Mouse (Mus musculus) left cerebral cortex, adult 2 months (tissue): ENCODE results near the gene Rhox13. TPM values are rescaled to one million over a fixed set of nuclear protein-coding genes. Genes with fewer than 3 reads are reported as not detected.

Experiments used
- DNase-seq, 2 experiments: peaks; one replicate each; pipeline ENCODE4 v3.0.0; 2021 to 2022; ENCODE audit warnings: low spot score in 2 of 2, mixed read lengths in 1 of 2; ENCODE audit errors: extremely low spot score in 1 of 2
- H3K27ac ChIP-seq: fragments of 200-600 bp; 2 replicates; pipeline ENCODE4 v1.8.1; 2022
- H3K4me3 ChIP-seq: fragments of 200-600 bp; 2 replicates; pipeline ENCODE4 v1.8.1; 2022
- CTCF ChIP-seq: fragments of 200-600 bp; IDR thresholded peaks from 2 replicates; pipeline ENCODE4 v1.8.1; 2022; ENCODE audit warnings: antibody characterized with exemption, mild to moderate bottlenecking, moderate library complexity
- intact Hi-C: fragments of 180-260 bp; cut with DNase I; formaldehyde crosslinking; loops from one replicate; pipeline ENCODE4 v1.15.1; 2025
- long read RNA-seq, 2 experiments: library from polyadenylated mRNA; stranded (forward); transcript quantifications; one replicate each; pipeline ENCODE4 v2.0.0; 2021; ENCODE audit warnings: borderline mapping rate in 2 of 2
- total RNA-seq, 2 experiments: library from RNA; stranded (reverse); gene quantifications; 2 replicates each; pipeline ENCODE4 v1.2.3; 2021

Gene Rhox13
- total RNA-seq, result not detected
- long read RNA-seq, experiment 1, result 0 reads
- long read RNA-seq, experiment 2, result 0 reads

DNA sequence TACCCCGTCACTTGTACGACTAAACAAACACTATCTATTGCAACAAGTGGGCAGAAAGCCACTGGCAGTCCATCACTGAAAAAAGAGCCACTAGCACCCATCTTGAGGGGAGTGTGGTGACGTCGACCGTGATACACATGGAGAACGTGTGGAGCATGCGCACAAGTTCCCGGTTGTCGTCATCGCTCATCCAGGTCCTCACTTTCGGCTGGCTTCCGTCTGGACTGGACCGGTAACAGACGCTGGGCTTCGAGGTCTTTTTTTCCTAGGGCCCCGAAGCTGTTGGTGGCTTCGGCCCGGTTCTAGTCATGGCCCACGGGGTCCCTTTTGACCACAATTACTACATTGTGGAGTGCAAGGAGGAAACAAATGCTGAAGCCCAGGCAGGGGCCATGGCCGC is at the start of gene Rhox13:
Rhox13 (plus strand) TSS at position 238 of the 400 bp plus-strand sequence.
- DNase-seq, result no peak
- Histone ChIP-seq H3K4me3 (no peak within 1 kb of the TSS), H3K27ac (no peak within 1 kb of the TSS)
- intact Hi-C loops, result no loop called here
- TF ChIP-seq CTCF, result no peak

DNA sequence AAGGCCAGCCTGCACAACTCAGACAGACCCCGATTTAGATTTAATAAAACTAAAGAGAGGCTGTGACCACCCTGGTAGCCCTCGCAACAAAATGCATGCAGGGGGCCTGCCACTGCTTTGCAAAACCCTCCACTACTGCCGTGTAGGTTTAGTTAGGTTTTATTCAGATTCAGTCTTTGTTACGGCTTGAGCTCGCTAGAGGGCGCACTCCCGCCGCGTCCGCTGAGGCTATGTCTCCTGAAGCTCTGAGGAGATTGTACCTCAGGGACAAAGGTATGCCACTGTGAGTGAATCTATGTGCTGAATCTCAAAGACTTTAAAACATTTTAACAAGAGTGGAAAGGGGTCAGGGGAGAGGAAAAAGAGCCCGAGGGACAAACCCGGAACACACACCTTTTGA is 36.8 kb upstream of the Rhox13 start:
- DNase-seq, result peak; percentile 24 to 51
- peak; percentile 68 for TF ChIP-seq CTCF
- Histone ChIP-seq H3K4me3 (no peak overlapping the region), H3K27ac (no peak overlapping the region)
- intact Hi-C loops, result loop anchor here (5.0 to 10.0 kb wide), 2 partner anchors 91 to 348 kb away; no protein-coding TSS in a partner anchor

DNA sequence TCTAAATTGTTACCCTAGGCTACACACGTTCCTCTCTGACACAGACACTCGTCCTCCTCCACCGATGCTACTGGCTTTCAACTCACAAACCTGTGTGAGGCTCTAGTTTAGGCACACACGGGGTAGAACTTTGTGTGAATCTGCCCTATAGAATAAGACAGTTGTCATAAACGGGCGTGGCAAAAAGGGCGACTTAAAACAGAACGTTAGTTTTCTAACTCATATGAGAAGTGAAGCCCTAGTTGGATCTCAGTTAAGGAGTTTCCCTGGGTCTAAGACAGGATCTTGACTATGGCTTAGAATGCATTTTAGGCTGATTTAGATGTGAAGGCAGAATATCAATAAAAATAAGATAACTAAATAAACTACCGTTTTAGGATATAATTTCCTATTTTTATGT is 36.0 kb upstream of the Rhox13 start, which contains the start of gene Rhox11:
Rhox11 (minus strand) TSS at position 101 of the 400 bp plus-strand sequence.
- DNase-seq, result no peak
- intact Hi-C loops, result loop anchor here (10.0 kb wide), 1 partner anchor 90 kb away; no protein-coding TSS in a partner anchor
- no peak for TF ChIP-seq CTCF
- Histone ChIP-seq H3K4me3 (no peak within 1 kb of the TSS), H3K27ac (no peak within 1 kb of the TSS)

DNA sequence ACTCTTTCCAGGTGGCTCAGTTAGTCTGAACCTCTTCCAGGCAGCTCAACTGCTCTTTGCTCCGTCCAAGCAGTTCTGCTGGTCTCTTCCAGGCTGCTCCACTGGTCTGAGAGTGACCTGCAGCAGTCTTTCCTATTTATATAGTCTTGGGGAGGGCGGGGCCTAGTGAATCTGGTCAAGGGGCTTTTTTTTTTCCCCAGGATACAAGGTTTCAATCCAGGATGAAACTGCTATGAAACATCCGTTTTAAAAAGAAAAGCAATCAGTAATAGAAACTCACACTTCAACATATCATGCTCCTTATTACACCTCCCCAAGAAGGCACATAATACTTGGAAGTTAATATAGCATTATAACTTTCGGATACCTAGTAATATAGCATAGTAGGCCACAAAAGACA is 10.2 kb upstream of the Rhox13 start, which contains the start of gene Rhox12:
Rhox12 (minus strand) TSS at position 101 of the 400 bp plus-strand sequence.
- no peak within 1 kb of the TSS for H3K27ac ChIP-seq
- intact Hi-C loops, result no loop called here
- no peak for TF ChIP-seq CTCF
- no peak within 1 kb of the TSS for H3K4me3 ChIP-seq
- DNase-seq, result no peak

DNA sequence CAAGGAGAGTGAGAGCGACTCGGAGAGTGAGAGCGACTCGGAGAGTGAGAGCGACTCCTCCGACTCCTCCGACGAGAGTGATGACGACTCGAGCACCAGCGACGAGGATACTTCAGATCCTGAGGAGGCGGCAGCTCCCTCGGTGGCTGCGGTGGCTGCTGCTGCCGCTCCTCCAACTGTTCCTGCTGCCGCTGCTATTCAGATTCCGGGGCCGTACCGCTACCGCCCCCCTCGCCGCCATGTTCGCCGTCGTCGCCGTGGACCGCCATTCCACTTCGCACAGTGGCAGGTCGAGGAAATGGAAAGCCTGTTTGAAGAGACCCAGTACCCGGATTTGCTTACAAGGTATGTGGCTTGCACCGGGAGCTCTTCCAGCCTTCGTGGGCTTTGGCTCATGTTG is 459 bp downstream of the Rhox13 start:
- intact Hi-C loops, result no loop called here
- no peak for DNase-seq
- no peak overlapping the region for H3K27ac ChIP-seq
- H3K4me3 ChIP-seq, result no peak overlapping the region
- TF ChIP-seq CTCF, result no peak

DNA sequence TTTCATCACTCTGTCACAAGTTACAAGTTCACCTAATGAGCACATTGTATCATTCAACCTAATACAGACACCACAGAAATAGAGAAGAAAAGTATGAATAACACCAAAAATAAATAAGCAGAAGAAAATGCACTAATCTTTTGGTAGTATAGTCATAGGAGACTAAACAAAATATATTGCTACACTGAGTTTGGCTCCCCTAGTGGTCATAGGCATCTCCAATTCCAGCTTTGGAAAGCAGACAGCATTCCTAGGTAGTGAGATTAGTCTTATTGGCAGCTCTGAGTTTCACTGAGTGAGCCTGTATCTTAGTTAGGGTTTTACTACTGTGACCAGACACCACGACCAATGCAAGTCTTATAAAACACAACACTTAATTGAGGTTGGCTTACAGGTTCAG is 38.1 kb downstream of the Rhox13 start:
- no peak for DNase-seq
- Histone ChIP-seq H3K4me3 (no peak overlapping the region), H3K27ac (no peak overlapping the region)
- intact Hi-C loops, result no loop called here
- peak; percentile 39; the same call in 1 of the 2 replicates for TF ChIP-seq CTCF

DNA sequence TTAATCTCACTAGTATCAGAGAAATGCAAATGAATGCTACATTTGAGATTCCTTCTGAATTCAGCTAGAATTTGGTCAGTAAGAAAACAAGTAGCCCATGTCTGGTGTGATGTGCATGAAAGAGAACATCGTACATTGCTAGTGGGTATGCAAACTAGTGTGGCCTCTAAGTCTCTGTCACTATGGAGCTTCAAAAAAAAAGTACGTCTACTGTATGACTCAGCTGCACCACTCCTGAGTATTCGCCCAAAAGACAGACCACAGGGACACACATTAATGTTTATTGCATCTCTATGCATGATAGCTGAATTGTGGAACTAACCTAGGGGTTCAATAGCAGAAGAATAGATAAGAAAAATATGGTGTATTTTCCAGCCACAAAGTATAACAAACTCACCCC is 44.3 kb downstream of the Rhox13 start:
- H3K4me3 ChIP-seq, result no peak overlapping the region
- intact Hi-C loops, result no loop called here
- DNase-seq, result no peak
- H3K27ac ChIP-seq, result no peak overlapping the region
- no peak for TF ChIP-seq CTCF

DNA sequence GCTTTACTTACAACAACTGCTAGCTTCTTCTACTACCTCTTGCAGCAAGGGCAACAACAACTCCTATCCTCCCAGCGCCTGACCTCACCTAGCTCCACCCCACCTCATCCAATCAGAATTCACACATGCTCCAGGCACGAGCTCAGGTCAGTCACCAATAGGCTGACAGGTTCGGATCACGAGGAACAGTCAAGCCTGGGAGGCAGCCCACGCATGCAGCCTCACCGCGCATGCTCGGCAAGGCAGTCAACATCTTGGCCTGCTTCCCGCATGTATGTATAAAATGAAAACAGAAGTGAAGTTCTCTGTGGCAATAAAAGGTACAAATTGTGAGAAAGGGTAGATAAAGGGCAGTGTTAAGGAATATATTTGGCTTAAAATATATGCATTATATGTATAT is 45.0 kb downstream of the Rhox13 start:
- no peak overlapping the region for H3K27ac ChIP-seq
- no peak for DNase-seq
- no peak overlapping the region for H3K4me3 ChIP-seq
- intact Hi-C loops, result no loop called here
- TF ChIP-seq CTCF, result no peak

DNA sequence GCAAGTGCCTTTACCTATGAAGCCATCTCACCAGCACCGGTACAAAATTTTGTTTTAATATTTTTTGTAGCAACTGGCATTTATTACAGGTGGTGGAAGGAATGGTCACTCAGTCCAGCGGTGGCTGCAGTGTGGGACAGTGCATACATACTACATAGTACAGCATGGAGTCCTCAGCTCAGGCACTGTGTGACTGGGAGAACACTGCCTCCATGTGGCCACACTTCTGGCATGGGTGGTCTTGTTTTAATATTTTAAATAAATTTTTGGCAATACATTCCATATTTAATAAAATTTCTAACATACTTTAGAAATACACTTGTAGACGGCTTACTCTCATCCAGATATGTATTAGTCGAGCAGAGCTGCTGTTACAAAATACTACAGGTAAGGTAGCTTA is 45.6 kb downstream of the Rhox13 start:
- intact Hi-C loops, result no loop called here
- Histone ChIP-seq H3K4me3 (no peak overlapping the region), H3K27ac (no peak overlapping the region)
- no peak for TF ChIP-seq CTCF
- no peak for DNase-seq

Other genes with a start within 250 kb of the Rhox13 start
- gene Rhox8, start 242.3 kb upstream of the Rhox13 start, total RNA-seq, result not detected
- gene Rhox7b, start 224.0 kb upstream of the Rhox13 start, total RNA-seq, result not detected
- not detected for gene Rhox9, start 219.4 kb upstream of the Rhox13 start, total RNA-seq
- gene Btg1-ps1, start 102.4 kb upstream of the Rhox13 start, total RNA-seq, result not detected
- gene Btg1-ps2, start 78.1 kb upstream of the Rhox13 start, total RNA-seq, result not detected
- not detected for gene Rhox10, start 54.7 kb upstream of the Rhox13 start, total RNA-seq
- not detected for gene Rhox11, start 36.1 kb upstream of the Rhox13 start, total RNA-seq
- not detected for gene Rhox12, start 10.3 kb upstream of the Rhox13 start, total RNA-seq
- 10 to 100 TPM; 23.1 to 24.1 TPM for gene Zbtb33, start 68.6 kb downstream of the Rhox13 start, total RNA-seq
- 10 to 100 TPM; 16.9 to 26.7 TPM for gene Tmem255a, start 131.2 kb downstream of the Rhox13 start, total RNA-seq
- gene Atp1b4, start 195.0 kb downstream of the Rhox13 start, total RNA-seq, result not detected